In the genomic region with DNA sequence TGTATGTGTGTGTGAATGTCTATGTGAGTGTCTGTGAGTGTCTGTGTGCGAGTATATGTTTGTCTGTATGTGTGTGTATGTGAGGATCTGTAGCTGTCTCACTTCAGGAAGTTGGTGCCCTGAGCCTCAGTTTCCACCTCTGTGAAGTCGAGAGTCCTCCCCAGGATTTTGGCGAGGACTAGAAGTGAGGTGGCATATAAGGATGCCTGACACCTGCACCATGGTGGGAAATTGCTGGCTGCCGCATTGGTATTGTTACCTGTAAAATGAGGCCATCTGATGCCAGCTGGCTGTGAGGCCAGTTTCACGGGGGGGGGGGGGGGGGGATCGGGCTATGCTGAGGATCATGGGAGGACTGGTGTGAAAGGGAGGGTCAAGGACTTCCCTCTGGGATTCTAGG, we compare ENCODE assay signal across 16 mouse cellular contexts. TPM values are rescaled to one million over a fixed set of nuclear protein-coding genes. Genes with fewer than 3 reads are reported as not detected.
DNase-seq lines count a peak whose midpoint lies in the region; ATAC-seq and TF ChIP-seq lines count a peak whose summit lies in the region.
"Had no signal": no experiment of that assay in that cellular context is flagged by ENCODE, and none has a peak within 500 bp of the region (broad histone marks: within the 10 kb centered on the region; RNA-seq: fewer than 3 reads in every experiment).

No protein-coding gene starts in this region.

- TF ChIP-seq CTCF in layer of hippocampus, adult 2 months (conservative IDR thresholded peaks at IDR 0.05) = no peak

- peak overlapping the region; percentile 100; the same call in 1 of the 2 replicates for H3K27ac ChIP-seq in layer of hippocampus, adult 2 months
- no peak overlapping the region for H3K27ac ChIP-seq in hindbrain, embryonic 10.5 days
- no peak overlapping the region for H3K27ac ChIP-seq in limb, embryonic 14.5 days (replicated peaks; ENCODE audit: low read depth, low read length)
- no peak overlapping the region for H3K27ac ChIP-seq in stomach, embryonic 15.5 days
- H3K27ac ChIP-seq: limb, embryonic 12.5 days had no signal

- ATAC-seq in limb, embryonic 14.5 days (ENCODE audit: low FRiP score, low read depth) = no peak
- ATAC-seq in stomach, embryonic 15.5 days (ENCODE audit: insufficient read depth, low FRiP score, low read depth) = no peak

- no peak for TF ChIP-seq POLR2A in limb, embryonic 14.5 days (IDR thresholded peaks at IDR 0.05; ENCODE audit: borderline replicate concordance, extremely low read depth, insufficient read depth, insufficient read length)

- H3K9ac ChIP-seq in limb, embryonic 14.5 days (ENCODE audit: low read depth, low read length, severe bottlenecking) = no peak overlapping the region
- H3K9ac ChIP-seq in stomach, embryonic 15.5 days = no peak overlapping the region
- H3K9ac ChIP-seq: heart, embryonic 12.5 days; lung, embryonic 14.5 days had no signal

- peaks cover 60% of the 10 kb centered on the region for H3K4me1 ChIP-seq in hindbrain, embryonic 10.5 days (replicated peaks)
- H3K4me1 ChIP-seq in limb, embryonic 14.5 days (ENCODE audit: control insufficient read depth, insufficient read depth, low read length) = peaks cover 29% of the 10 kb centered on the region
- peaks cover 38% of the 10 kb centered on the region for H3K4me1 ChIP-seq in stomach, embryonic 15.5 days

- H3K4me3 ChIP-seq in layer of hippocampus, adult 2 months = peak overlapping the region; percentile 90
- peak overlapping the region; percentile 97; the same call in 1 of the 2 replicates for H3K4me3 ChIP-seq in hindbrain, embryonic 10.5 days
- no peak overlapping the region for H3K4me3 ChIP-seq in limb, embryonic 14.5 days (replicated peaks; ENCODE audit: low read length)
- H3K4me3 ChIP-seq in stomach, embryonic 15.5 days (replicated peaks) = no peak overlapping the region
- H3K4me3 ChIP-seq: heart, embryonic 12.5 days; megakaryocyte, embryonic 14.5 days had no signal

- H3K9me3 ChIP-seq in hindbrain, embryonic 10.5 days = no peaks in the 10 kb centered on the region
- no peaks in the 10 kb centered on the region for H3K9me3 ChIP-seq in limb, embryonic 14.5 days (ENCODE audit: control insufficient read depth, low read length)
- no peaks in the 10 kb centered on the region for H3K9me3 ChIP-seq in stomach, embryonic 15.5 days
- H3K9me3 ChIP-seq: heart, embryonic 12.5 days; limb, embryonic 12.5 days had no signal

- 0 out of 2 replicates have a peak overlapping the region, but pooled peaks have one; percentile 62 for H3K4me2 ChIP-seq in limb, embryonic 14.5 days (replicated peaks; ENCODE audit: low read depth, low read length, severe bottlenecking)
- peak overlapping the region; percentile 77 for H3K4me2 ChIP-seq in stomach, embryonic 15.5 days

- DNase-seq in layer of hippocampus, adult 2 months (ENCODE audit: low spot score in 2 of 2) = no peak
- no peak for DNase-seq in layer of hippocampus, adult 8-10 months (ENCODE audit: low spot score in 2 of 2)
- no peak for DNase-seq in hindbrain, embryonic 10.5 days (ENCODE audit: low spot score)
- no peak for DNase-seq in limb, embryonic 14.5 days (ENCODE audit: low spot score)
- no peak for DNase-seq in urinary bladder, postnatal 25 days (ENCODE audit: low spot score)
- DNase-seq in heart, adult 11 months = no peak
- DNase-seq: embryo, embryonic 11 days; gastrocnemius, postnatal 10 days; lung, embryonic 14.5 days; right cerebral cortex, adult 18-20 months; thymus, postnatal 4 days had no signal

- WGBS in hindbrain, embryonic 10.5 days = 75% methylated on average over 6 of the region's 6 CpGs
- WGBS in limb, embryonic 14.5 days = 59% methylated on average over 6 of the region's 6 CpGs
- WGBS in stomach, embryonic 15.5 days = 73% methylated on average over 6 of the region's 6 CpGs

- peaks cover 5% of the 10 kb centered on the region for H3K36me3 ChIP-seq in hindbrain, embryonic 10.5 days
- no peaks in the 10 kb centered on the region for H3K36me3 ChIP-seq in limb, embryonic 14.5 days (ENCODE audit: control insufficient read depth, insufficient read depth, low read length)
- no peaks in the 10 kb centered on the region for H3K36me3 ChIP-seq in stomach, embryonic 15.5 days
- H3K36me3 ChIP-seq: heart, embryonic 12.5 days; limb, embryonic 12.5 days had no signal

- peaks cover 5% of the 10 kb centered on the region for H3K27me3 ChIP-seq in hindbrain, embryonic 10.5 days (ENCODE audit: insufficient read depth, poor library complexity, severe bottlenecking)
- no peaks in the 10 kb centered on the region for H3K27me3 ChIP-seq in limb, embryonic 14.5 days (ENCODE audit: control insufficient read depth, insufficient read depth, low read length)
- H3K27me3 ChIP-seq in stomach, embryonic 15.5 days (replicated peaks) = no peaks in the 10 kb centered on the region
- H3K27me3 ChIP-seq: limb, embryonic 12.5 days had no signal

RNA-seq across cellular contexts. Expression of a gene that starts 2.2 kb away (rescaled TPM):
- 100 to 1,000 TPM; 109 to 115 TPM for total RNA-seq in layer of hippocampus, adult 2 months (2021)
- 100 to 1,000 TPM; 112 to 115 (median 114) TPM for total RNA-seq in layer of hippocampus, adult 8-10 months (2022)
- polyA plus RNA-seq in hindbrain, embryonic 10.5 days (2016; fragmentation: Nextera tagmentation; extraction: Ambion mirVana) = 6.3 and 8.6 TPM in 2 replicates
- polyA plus RNA-seq in limb, embryonic 14.5 days (2012; rRNA removed) = 18.1 and 23.9 TPM in 2 replicates
- polyA plus RNA-seq in limb, embryonic 14.5 days (2014; fragmentation: Nextera tagmentation; extraction: Ambion mirVana) = 6.7 and 8.0 TPM in 2 replicates
- polyA plus RNA-seq in stomach, embryonic 15.5 days (2015; fragmentation: Nextera tagmentation; extraction: Ambion mirVana) = 9.6 and 10.6 TPM in 2 replicates

RNA-seq across cellular contexts. Expression of a gene that starts 42.8 kb away (rescaled TPM):
- 10 to 100 TPM; 28.2 to 30.2 TPM for total RNA-seq in layer of hippocampus, adult 2 months (2021)
- total RNA-seq in layer of hippocampus, adult 8-10 months (2022) = 10 to 100 TPM; 27.3 to 29.5 (median 29.0) TPM
- 41.3 and 42.8 TPM in 2 replicates for polyA plus RNA-seq in hindbrain, embryonic 10.5 days (2016; fragmentation: Nextera tagmentation; extraction: Ambion mirVana)
- polyA plus RNA-seq in limb, embryonic 14.5 days (2012; rRNA removed) = 43.1 and 56.5 TPM in 2 replicates
- 34.6 and 39.4 TPM in 2 replicates for polyA plus RNA-seq in limb, embryonic 14.5 days (2014; fragmentation: Nextera tagmentation; extraction: Ambion mirVana)
- polyA plus RNA-seq in stomach, embryonic 15.5 days (2015; fragmentation: Nextera tagmentation; extraction: Ambion mirVana) = 29.5 and 33.2 TPM in 2 replicates

RNA-seq across cellular contexts. Expression of a gene that starts 58.1 kb away (rescaled TPM):
- 10 to 100 TPM; 31.0 to 32.2 TPM for total RNA-seq in layer of hippocampus, adult 2 months (2021)
- 10 to 100 TPM; 27.6 to 34.5 (median 32.5) TPM for total RNA-seq in layer of hippocampus, adult 8-10 months (2022)
- 38.6 and 39.3 TPM in 2 replicates for polyA plus RNA-seq in hindbrain, embryonic 10.5 days (2016; fragmentation: Nextera tagmentation; extraction: Ambion mirVana)
- polyA plus RNA-seq in limb, embryonic 14.5 days (2012; rRNA removed) = 13.3 and 14.0 TPM in 2 replicates
- polyA plus RNA-seq in limb, embryonic 14.5 days (2014; fragmentation: Nextera tagmentation; extraction: Ambion mirVana) = 29.9 and 32.7 TPM in 2 replicates
- polyA plus RNA-seq in stomach, embryonic 15.5 days (2015; fragmentation: Nextera tagmentation; extraction: Ambion mirVana) = 28.2 and 32.1 TPM in 2 replicates

RNA-seq across cellular contexts. Expression of a gene that starts 59.9 kb away (rescaled TPM):
- total RNA-seq in layer of hippocampus, adult 2 months (2021) = 10 to 100 TPM; 20.4 to 24.6 TPM
- 10 to 100 TPM in 3 of 4 experiments, 1 to 10 TPM in 1; 7.2 to 42.3 (median 29.6) TPM for total RNA-seq in layer of hippocampus, adult 8-10 months (2022)
- not detected in 2 replicates for polyA plus RNA-seq in hindbrain, embryonic 10.5 days (2016; fragmentation: Nextera tagmentation; extraction: Ambion mirVana)
- polyA plus RNA-seq in limb, embryonic 14.5 days (2012; rRNA removed) = not detected in 2 replicates
- polyA plus RNA-seq in limb, embryonic 14.5 days (2014; fragmentation: Nextera tagmentation; extraction: Ambion mirVana) = not detected in 2 replicates
- not detected in 2 replicates for polyA plus RNA-seq in stomach, embryonic 15.5 days (2015; fragmentation: Nextera tagmentation; extraction: Ambion mirVana)
- total RNA-seq: neutrophil, adult 5-6 weeks had no signal
- polyA plus RNA-seq: lung, embryonic 14.5 days had no signal

Comparison
In these comparisons a context has a peak if more than half of its experiments do, and no peak if none do; other contexts are left out.
1. H3K4me3 ChIP-seq: peak in layer of hippocampus, adult 2 months (single experiment) and hindbrain, embryonic 10.5 days (single experiment); none in limb, embryonic 14.5 days (single experiment) and stomach, embryonic 15.5 days (single experiment).